Mouse (Mus musculus) olfactory bulb, adult 2 months (tissue): ENCODE results near the gene Tmem116.

Experiments
- CTCF ChIP-seq: fragments of 200-500 bp; IDR thresholded peaks from 2 replicates; pipeline ENCODE4 v1.5.1; 2012; ENCODE audit warnings: low read depth, mild to moderate bottlenecking, low read length, moderate library complexity; ENCODE audit not compliant: insufficient read depth
- POLR2A ChIP-seq: fragments of 200-500 bp; IDR thresholded peaks from 2 replicates; pipeline ENCODE4 v1.6.1; 2012; ENCODE audit warnings: mild to moderate bottlenecking, low read depth, low read length, moderate library complexity; ENCODE audit not compliant: insufficient read depth

GRCm38 (mm10) chr5:121462967-121463366 is 11.3 kb downstream of the Tmem116 start:
- no peak for TF ChIP-seq CTCF
- TF ChIP-seq POLR2A = no peak
